Comparison of ENCODE assay signal across 26 mouse cellular contexts in the genomic region with DNA sequence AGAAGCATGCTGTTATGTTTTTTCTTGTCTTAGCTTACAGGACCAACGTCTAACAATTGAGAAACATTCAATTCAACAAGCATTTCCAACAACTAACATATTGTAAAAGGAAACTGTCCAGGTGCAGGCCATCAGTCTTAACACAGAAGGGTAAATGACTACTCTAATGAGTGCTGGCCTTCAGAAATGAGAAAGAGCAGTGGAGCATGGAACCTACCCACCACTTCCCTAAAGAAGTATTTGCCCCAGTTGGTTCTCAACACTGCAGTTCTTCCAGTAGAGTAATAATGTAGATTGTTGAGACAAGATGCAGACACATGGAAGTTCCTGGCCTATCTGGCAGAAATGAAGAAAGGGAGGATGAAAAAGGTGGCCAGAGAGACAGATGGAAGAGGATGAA. TPM values are rescaled to one million over a fixed set of nuclear protein-coding genes. Genes with fewer than 3 reads are reported as not detected.
"Had no signal": no experiment of that assay in that cellular context is flagged by ENCODE, and none has a peak within 500 bp of the region (broad histone marks: within the 10 kb centered on the region; RNA-seq: fewer than 3 reads in every experiment).

No protein-coding gene starts in this region.

- H3K27ac ChIP-seq: limb, embryonic 10.5 days; limb, embryonic 13.5 days; liver, embryonic 13.5 days; midbrain, embryonic 10.5 days; midbrain, embryonic 13.5 days; stomach, embryonic 15.5 days had no signal

- H3K9ac ChIP-seq: limb, embryonic 13.5 days; liver, embryonic 13.5 days; lung, embryonic 14.5 days; midbrain, embryonic 13.5 days; stomach, embryonic 15.5 days had no signal

- H3K27me3 ChIP-seq: limb, embryonic 13.5 days; liver, embryonic 13.5 days; midbrain, embryonic 13.5 days; stomach, embryonic 15.5 days had no signal

- H3K4me2 ChIP-seq: limb, embryonic 13.5 days; liver, embryonic 13.5 days; lung, embryonic 14.5 days; midbrain, embryonic 13.5 days; stomach, embryonic 15.5 days had no signal

- H3K4me3 ChIP-seq: limb, embryonic 10.5 days; limb, embryonic 13.5 days; liver, embryonic 13.5 days; megakaryocyte, embryonic 14.5 days; midbrain, embryonic 10.5 days; midbrain, embryonic 13.5 days; myocyte; stomach, embryonic 15.5 days had no signal

- DNase-seq: kidney, adult 18-20 months; kidney, adult 9 months; kidney, postnatal 14 days; kidney, postnatal 4 days; layer of hippocampus, adult 9-11 months; liver; liver, embryonic 13.5 days; lung, embryonic 14.5 days; retina, postnatal 1 day; right cerebral cortex, postnatal 25 days had no signal

- H3K9me3 ChIP-seq: limb, embryonic 10.5 days; limb, embryonic 13.5 days; liver, embryonic 13.5 days; megakaryocyte, embryonic 14.5 days; midbrain, embryonic 10.5 days; midbrain, embryonic 13.5 days; stomach, embryonic 15.5 days had no signal

- H3K4me1 ChIP-seq: limb, embryonic 10.5 days; limb, embryonic 13.5 days; midbrain, embryonic 10.5 days; midbrain, embryonic 13.5 days; stomach, embryonic 15.5 days had no signal

- H3K36me3 ChIP-seq: limb, embryonic 10.5 days; limb, embryonic 13.5 days; liver, embryonic 13.5 days; midbrain, embryonic 10.5 days; midbrain, embryonic 13.5 days; stomach, embryonic 15.5 days had no signal

RNA-seq across cellular contexts. Expression of a gene that starts 14.7 kb away (rescaled TPM):
- total RNA-seq: layer of hippocampus, adult 18-20 months; layer of hippocampus, postnatal 25 days; left cerebral cortex, adult 18-20 months had no signal
- polyA plus RNA-seq: limb, embryonic 10.5 days; limb, embryonic 13.5 days; midbrain, embryonic 10.5 days; midbrain, embryonic 13.5 days; midbrain, embryonic 16.5 days; myocyte; neural tube, embryonic 11.5 days had no signal

RNA-seq across cellular contexts. Expression of a gene that starts 28.4 kb away (rescaled TPM):
- total RNA-seq: layer of hippocampus, adult 18-20 months; layer of hippocampus, postnatal 25 days; left cerebral cortex, postnatal 25 days had no signal
- polyA plus RNA-seq: limb, embryonic 10.5 days; liver, embryonic 13.5 days; lung, embryonic 14.5 days; lung, postnatal 0 days; midbrain, embryonic 10.5 days; midbrain, embryonic 13.5 days; midbrain, embryonic 16.5 days; myocyte; neural tube, embryonic 14.5 days; small intestine, adult 2 months; stomach, embryonic 15.5 days had no signal

RNA-seq across cellular contexts. Expression of a gene that starts 38.6 kb away (rescaled TPM):
- total RNA-seq: layer of hippocampus, adult 18-20 months; layer of hippocampus, postnatal 25 days; left cerebral cortex, adult 18-20 months; left cerebral cortex, postnatal 25 days had no signal
- polyA plus RNA-seq: limb, embryonic 13.5 days; lung, embryonic 14.5 days; midbrain, embryonic 10.5 days; midbrain, embryonic 16.5 days; neural tube, embryonic 11.5 days; neural tube, embryonic 14.5 days had no signal
